19 mouse cellular contexts compared by ENCODE assay signal in genomic region chr8:57230594-57230993, GRCm38 (mm10).
A peak's percentile ranks its signal among the peaks of the same experiment; 100 is the strongest.
DNase-seq lines count a peak whose midpoint lies in the region; ATAC-seq and TF ChIP-seq lines count a peak whose summit lies in the region.
"Had no signal": no experiment of that assay in that cellular context is flagged by ENCODE, and none has a peak within 500 bp of the region (broad histone marks: within the 10 kb centered on the region; RNA-seq: fewer than 3 reads in every experiment).

No protein-coding gene starts in this region.

- TF ChIP-seq POLR2A in liver, adult 2 months (IDR thresholded peaks at IDR 0.05; ENCODE audit: extremely low read depth, insufficient read depth, low read length), result no peak
- TF ChIP-seq POLR2A in lung, adult 2 months (IDR thresholded peaks at IDR 0.05; ENCODE audit: borderline replicate concordance, extremely low read depth, low read depth, low read length), result no peak

- WGBS in liver, adult 2 months, result 30% methylated on average over 4 of the region's 4 CpGs
- 46% methylated on average over 4 of the region's 4 CpGs for WGBS in liver, embryonic 14.5 days (ENCODE audit: insufficient replicate concordance)
- 67% methylated on average over 4 of the region's 4 CpGs for WGBS in stomach, embryonic 14.5 days
- 73% methylated on average over 4 of the region's 4 CpGs for WGBS in lung, adult 2 months

- no peak overlapping the region for H3K27ac ChIP-seq in liver, adult 2 months (replicated peaks; ENCODE audit: insufficient read depth, low read depth, low read length)
- no peak overlapping the region for H3K27ac ChIP-seq in liver, embryonic 14.5 days
- H3K27ac ChIP-seq in stomach, embryonic 14.5 days (ENCODE audit: low read length), result no peak overlapping the region
- H3K27ac ChIP-seq: embryonic facial prominence, embryonic 12.5 days; forebrain, embryonic 15.5 days; heart, adult 2 months; heart, embryonic 15.5 days had no signal

- H3K9ac ChIP-seq in liver, adult 2 months (ENCODE audit: low read depth, low read length), result no peak overlapping the region
- no peak overlapping the region for H3K9ac ChIP-seq in liver, embryonic 14.5 days (replicated peaks)
- no peak overlapping the region for H3K9ac ChIP-seq in stomach, embryonic 14.5 days (replicated peaks; ENCODE audit: low read depth, low read length)
- H3K9ac ChIP-seq: embryonic facial prominence, embryonic 12.5 days; forebrain, embryonic 15.5 days; heart, embryonic 15.5 days had no signal

- TF ChIP-seq EP300 in liver, embryonic 14.5 days (IDR thresholded peaks at IDR 0.05; ENCODE audit: low read depth), result no peak

- ATAC-seq in liver, embryonic 14.5 days (ENCODE audit: insufficient read depth), result peak; percentile 59
- ATAC-seq in stomach, embryonic 14.5 days (ENCODE audit: insufficient number of reproducible peaks, insufficient read depth, low FRiP score, low read depth), result peak; percentile 53; the same call in 1 of the 2 replicates
- ATAC-seq: forebrain, embryonic 15.5 days had no signal

- no peaks in the 10 kb centered on the region for H3K27me3 ChIP-seq in liver, adult 2 months (ENCODE audit: control insufficient read depth, insufficient read depth, low read length)
- no peaks in the 10 kb centered on the region for H3K27me3 ChIP-seq in liver, embryonic 14.5 days (ENCODE audit: control insufficient read depth, insufficient read depth, low read length)
- no peaks in the 10 kb centered on the region for H3K27me3 ChIP-seq in stomach, embryonic 14.5 days (ENCODE audit: control insufficient read depth, insufficient read depth, low read length)
- H3K27me3 ChIP-seq: embryonic facial prominence, embryonic 12.5 days; forebrain, embryonic 15.5 days; heart, embryonic 15.5 days had no signal

- no peaks in the 10 kb centered on the region for H3K79me2 ChIP-seq in liver, adult 2 months (ENCODE audit: control insufficient read depth, insufficient read depth, low read length)

- no peak for TF ChIP-seq CTCF in liver, adult 2 months (IDR thresholded peaks at IDR 0.05; ENCODE audit: low read depth, low read length)
- no peak for TF ChIP-seq CTCF in liver, embryonic 14.5 days (IDR thresholded peaks at IDR 0.05; ENCODE audit: low read depth)
- TF ChIP-seq CTCF in lung, adult 2 months (IDR thresholded peaks at IDR 0.05; ENCODE audit: insufficient read depth, low read length), result no peak

- no peaks in the 10 kb centered on the region for H3K36me3 ChIP-seq in liver, adult 2 months (ENCODE audit: control insufficient read depth, insufficient read depth, low read length)
- no peaks in the 10 kb centered on the region for H3K36me3 ChIP-seq in liver, embryonic 14.5 days (replicated peaks; ENCODE audit: control insufficient read depth, insufficient read depth, low read depth)
- no peaks in the 10 kb centered on the region for H3K36me3 ChIP-seq in stomach, embryonic 14.5 days (ENCODE audit: control insufficient read depth, insufficient read depth, low read length)
- H3K36me3 ChIP-seq: embryonic facial prominence, embryonic 12.5 days; forebrain, embryonic 15.5 days; heart, embryonic 15.5 days had no signal

- H3K4me3 ChIP-seq in liver, adult 2 months (ENCODE audit: insufficient read depth, low read depth, low read length), result no peak overlapping the region
- H3K4me3 ChIP-seq in liver, embryonic 14.5 days (ENCODE audit: insufficient read depth in 1 of 2, low read depth in 2 of 2, low read length in 2 of 2), result no peak overlapping the region
- no peak overlapping the region for H3K4me3 ChIP-seq in stomach, embryonic 14.5 days (ENCODE audit: low read depth, low read length)
- no peak overlapping the region for H3K4me3 ChIP-seq in lung, adult 2 months (replicated peaks; ENCODE audit: extremely low read depth, low read depth, low read length)
- H3K4me3 ChIP-seq: embryonic facial prominence, embryonic 12.5 days; forebrain, embryonic 15.5 days; heart, adult 2 months; heart, embryonic 15.5 days had no signal

- H3K4me2 ChIP-seq in liver, embryonic 14.5 days (ENCODE audit: low read depth), result no peak overlapping the region
- H3K4me2 ChIP-seq in stomach, embryonic 14.5 days (replicated peaks; ENCODE audit: low read depth, low read length), result no peak overlapping the region
- H3K4me2 ChIP-seq: embryonic facial prominence, embryonic 12.5 days; forebrain, embryonic 15.5 days; heart, embryonic 11.5 days; heart, embryonic 15.5 days had no signal

- no peaks in the 10 kb centered on the region for H3K9me3 ChIP-seq in liver, embryonic 14.5 days (ENCODE audit: control insufficient read depth, low read length)
- H3K9me3 ChIP-seq in stomach, embryonic 14.5 days (ENCODE audit: control insufficient read depth, low read depth, low read length), result no peaks in the 10 kb centered on the region
- H3K9me3 ChIP-seq: embryonic facial prominence, embryonic 12.5 days; forebrain, embryonic 15.5 days; heart, embryonic 15.5 days had no signal

- H3K4me1 ChIP-seq in liver, adult 2 months (ENCODE audit: control insufficient read depth, insufficient read depth, low read length), result no peaks in the 10 kb centered on the region; the same call in 1 of the 2 replicates
- no peaks in the 10 kb centered on the region for H3K4me1 ChIP-seq in liver, embryonic 14.5 days (replicated peaks; ENCODE audit: control insufficient read depth in 2 of 2, insufficient read depth in 2 of 2, low read length in 1 of 2)
- H3K4me1 ChIP-seq in stomach, embryonic 14.5 days (ENCODE audit: control insufficient read depth, insufficient read depth, low read length), result no peaks in the 10 kb centered on the region
- no peaks in the 10 kb centered on the region for H3K4me1 ChIP-seq in lung, adult 2 months (ENCODE audit: control insufficient read depth, insufficient read depth, low read length)
- H3K4me1 ChIP-seq: embryonic facial prominence, embryonic 12.5 days; forebrain, embryonic 15.5 days; heart, embryonic 15.5 days had no signal

- peak; percentile 45 for DNase-seq in liver, adult 2 months (ENCODE audit: extremely low read depth, low read depth, low spot score)
- no peak for DNase-seq in liver
- peak in 2 of 3 experiments; percentile 3 to 14 for DNase-seq in liver, embryonic 14.5 days (ENCODE audit: low read depth in 3 of 3, low spot score in 3 of 3)
- DNase-seq in lung, adult 2 months, result no peak
- DNase-seq in layer of hippocampus, adult 9-10 months (ENCODE audit: low spot score), result no peak
- no peak for DNase-seq in frontal cortex, postnatal 14 days (ENCODE audit: low spot score in 2 of 2)
- DNase-seq in gastrocnemius, postnatal 10 days, result no peak
- DNase-seq: adrenal gland, postnatal 10 days; cerebellum, adult 11-12 months; cerebellum, adult 9-10 months; cerebellum, postnatal 25 days; gastrocnemius, postnatal 14 days; heart, adult 2 months; heart, postnatal 14 days had no signal

Comparison
In these comparisons a context has a peak if more than half of its experiments do, and no peak if none do; other contexts are left out.
1. DNase-seq: peak in liver, adult 2 months (single experiment) and liver, embryonic 14.5 days (2 of 3); none in liver (single experiment), lung, adult 2 months (single experiment), layer of hippocampus, adult 9-10 months (single experiment), frontal cortex, postnatal 14 days (0 of 2) and gastrocnemius, postnatal 10 days (single experiment).